Mouse (Mus musculus) G1E (cell line): ENCODE measurements around the gene Il17c. TPM values are rescaled to one million over a fixed set of nuclear protein-coding genes. Genes with fewer than 3 reads are reported as not detected.

ENCODE experiments used
- ATAC-seq: 2 replicates; pipeline ENCODE4 v1.8.0; 2016; ENCODE audit warnings: mild to moderate bottlenecking; ENCODE audit not compliant: insufficient number of reproducible peaks, poor library complexity, low FRiP score, severe bottlenecking; ENCODE audit errors: extremely low read depth
- DNase-seq: peaks from one replicate; pipeline ENCODE4 v3.0.0; 2012; ENCODE audit warnings: low spot score
- H3K27me3 ChIP-seq: 2 replicates; pipeline ENCODE4 v1.6.1; 2012; ENCODE audit warnings: mild to moderate bottlenecking, low read length, inconsistent platforms; ENCODE audit not compliant: insufficient read depth
- H3K36me3 ChIP-seq: replicated peaks from 2 replicates; pipeline ENCODE3; 2012; ENCODE audit warnings: mild to moderate bottlenecking, inconsistent platforms
- H3K4me1 ChIP-seq: 2 replicates; pipeline ENCODE4 v1.6.1; 2012; ENCODE audit warnings: low read depth, low read length, inconsistent platforms, mixed read lengths; ENCODE audit not compliant: insufficient read depth
- H3K4me3 ChIP-seq: 2 replicates; pipeline ENCODE4 v1.5.1; 2012; ENCODE audit warnings: low read depth, mild to moderate bottlenecking, inconsistent platforms, low read length, moderate library complexity, mixed read lengths
- H3K9me3 ChIP-seq: replicated peaks from 2 replicates; pipeline ENCODE4 v1.6.1; 2012; ENCODE audit warnings: inconsistent platforms
- CTCF ChIP-seq: IDR thresholded peaks from 2 replicates; pipeline ENCODE4 v1.5.1; 2012; ENCODE audit warnings: low read depth, low read length, inconsistent platforms, mixed read lengths
- GATA1 ChIP-seq: IDR thresholded peaks from 2 replicates; pipeline ENCODE4 v1.6.1; 2012; ENCODE audit warnings: borderline replicate concordance, low read length, inconsistent platforms, mixed read lengths
- GATA2 ChIP-seq: IDR thresholded peaks from 2 replicates; pipeline ENCODE4 v1.6.1; 2012; ENCODE audit warnings: low read depth, low read length, inconsistent platforms, borderline replicate concordance
- POLR2AphosphoS5 ChIP-seq: IDR thresholded peaks from 2 replicates; pipeline ENCODE4 v1.6.1; 2012; ENCODE audit warnings: low read depth, low read length, inconsistent platforms; ENCODE audit not compliant: insufficient replicate concordance
- TAL1 ChIP-seq: conservative IDR thresholded peaks from 2 replicates; pipeline ENCODE4 v1.6.1; 2012; ENCODE audit warnings: low read depth, low read length, inconsistent platforms, mixed read lengths
- polyA plus RNA-seq: library from polyadenylated mRNA; stranded (reverse); fragments of >175 nt; gene quantifications from 2 replicates; pipeline ENCODE4 v1.2.3, GENCODE M21; 2012
- total RNA-seq, 2 experiments: library from RNA; stranded (forward) in 1 of 2; stranded (reverse) in 1 of 2; fragments of 200-1000 nt in 1 of 2; fragments of >200 nt in 1 of 2; fragmentation: Nextera tagmentation in 1 of 2; gene quantifications; 2 replicates each; pipeline ENCODE4 v1.2.3; 2014 to 2017

Gene Il17c
- total and polyA plus RNA-seq, 3 experiments = not detected

DNA sequence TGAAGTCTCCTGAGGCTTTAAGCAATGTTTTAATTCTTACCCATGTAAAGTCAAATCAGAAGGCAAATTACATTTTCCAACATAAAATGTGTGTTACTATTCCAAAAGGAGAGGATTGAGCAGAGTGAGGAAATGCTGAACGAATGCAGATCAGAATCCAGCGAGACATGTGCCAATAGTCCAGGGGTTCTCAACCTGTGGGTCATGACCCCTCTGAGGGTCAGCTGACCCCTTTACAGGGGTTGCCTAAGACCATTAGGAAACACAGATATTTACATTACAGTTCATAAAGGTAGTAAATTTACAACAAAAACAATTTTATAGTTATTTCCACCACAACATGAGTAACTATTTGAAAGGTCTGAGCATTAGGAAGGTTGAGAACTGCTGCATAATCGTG lies 31.1 kb upstream of the Il17c start:
- Histone ChIP-seq H3K9me3 (no peaks in the 10 kb centered on the region), H3K27me3 (no peaks in the 10 kb centered on the region), H3K36me3 (peaks cover 96% of the 10 kb centered on the region), H3K4me3 (no peak overlapping the region), H3K4me1 (peaks cover 14% of the 10 kb centered on the region)
- no peak for ATAC-seq
- no peak for DNase-seq
- TF ChIP-seq GATA1 (no peak), TAL1 (no peak), POLR2AphosphoS5 (no peak), GATA2 (no peak), CTCF (no peak)

GRCm38 (mm10) chr8:122393717-122394116 lies 28.1 kb upstream of the Il17c start:
- Histone ChIP-seq H3K27me3 (no peaks in the 10 kb centered on the region), H3K36me3 (peaks cover 92% of the 10 kb centered on the region)
- ATAC-seq = no peak

DNA sequence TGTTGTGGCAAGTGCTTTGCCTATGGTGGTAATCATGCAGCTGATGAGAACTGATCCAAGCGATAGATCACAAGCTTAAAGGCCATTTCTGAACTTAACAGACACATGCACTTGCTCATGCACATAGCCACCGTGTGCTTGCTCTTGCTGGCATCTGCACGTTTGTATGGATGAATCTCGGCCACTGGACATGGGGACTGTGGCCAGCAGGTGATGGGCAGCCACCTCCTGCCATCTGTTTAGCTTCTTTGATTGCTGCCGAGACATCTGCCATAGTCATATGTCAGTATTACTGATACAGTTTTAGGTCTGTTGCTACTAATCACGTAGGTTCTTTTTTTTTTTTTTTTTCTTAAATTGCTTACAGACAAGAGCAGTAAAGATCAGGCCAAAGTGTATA lies 26.5 kb upstream of the Il17c start:
- no peak for TF ChIP-seq GATA2
- Histone ChIP-seq H3K4me1 (peaks cover 4% of the 10 kb centered on the region), H3K4me3 (no peak overlapping the region), H3K27me3 (no peaks in the 10 kb centered on the region), H3K36me3 (peaks cover 94% of the 10 kb centered on the region), H3K9me3 (no peaks in the 10 kb centered on the region)
- no peak for DNase-seq
- no peak for ATAC-seq

More at GRCm38 (mm10) chr8:122393717-122394116, 28.1 kb upstream of the Il17c start:
- Histone ChIP-seq H3K4me3 (no peak overlapping the region), H3K4me1 (peaks cover 8% of the 10 kb centered on the region), H3K9me3 (no peaks in the 10 kb centered on the region)
- DNase-seq = no peak
- TF ChIP-seq GATA1 (no peak), TAL1 (no peak), GATA2 (no peak), CTCF (no peak), POLR2AphosphoS5 (no peak)

DNA sequence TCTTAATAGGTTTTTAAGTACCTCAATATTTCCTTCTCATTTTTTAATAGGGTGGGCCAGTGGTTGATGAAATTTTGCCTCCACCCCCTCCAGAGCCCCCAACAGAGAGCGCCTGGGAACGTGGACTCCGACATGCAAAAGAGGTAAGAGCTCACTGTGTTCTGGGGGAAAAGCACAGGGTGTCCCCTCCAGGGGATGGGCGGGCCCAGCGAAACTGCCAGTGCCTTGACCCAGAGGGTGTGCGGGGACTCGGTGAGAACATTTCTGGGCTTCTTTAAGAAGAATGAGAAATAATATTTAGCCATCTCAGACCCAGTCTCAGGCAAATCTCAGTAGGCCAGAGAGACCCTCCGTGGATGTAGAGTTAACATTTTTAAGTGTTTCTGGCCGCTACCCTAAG lies 23.6 kb upstream of the Il17c start:
- peaks cover 2% of the 10 kb centered on the region for H3K4me1 ChIP-seq
- no peak for ATAC-seq
- H3K36me3 ChIP-seq = peaks cover 96% of the 10 kb centered on the region
- no peaks in the 10 kb centered on the region for H3K27me3 ChIP-seq
- H3K9me3 ChIP-seq = no peaks in the 10 kb centered on the region
- DNase-seq = no peak
- TF ChIP-seq GATA1 = no peak
- TF ChIP-seq GATA2 = no peak
- TF ChIP-seq POLR2AphosphoS5 = no peak
- no peak for TF ChIP-seq CTCF
- no peak overlapping the region for H3K4me3 ChIP-seq

- Histone ChIP-seq H3K27me3 (no peaks in the 10 kb centered on the region), H3K9me3 (no peaks in the 10 kb centered on the region), H3K4me3 (no peak overlapping the region), H3K36me3 (peaks cover 99% of the 10 kb centered on the region), H3K4me1 (peaks cover 31% of the 10 kb centered on the region)
- TF ChIP-seq CTCF (no peak), TAL1 (0 out of 2 replicates have a peak, but pooled peaks have one; percentile 22), GATA1 (no peak)
- ATAC-seq (peak; percentile 69), DNase-seq (peak; percentile 19)
These were observed 16.5 kb upstream of the Il17c start for GRCm38 (mm10) chr8:122405146-122405805.

GRCm38 (mm10) chr8:122407678-122408077 lies 14.1 kb upstream of the Il17c start:
- Histone ChIP-seq H3K36me3 (peaks cover 99% of the 10 kb centered on the region), H3K4me3 (no peak overlapping the region), H3K4me1 (peaks cover 31% of the 10 kb centered on the region), H3K27me3 (no peaks in the 10 kb centered on the region), H3K9me3 (no peaks in the 10 kb centered on the region)
- no peak for TF ChIP-seq POLR2AphosphoS5
- TF ChIP-seq TAL1 = no peak
- TF ChIP-seq GATA1 = no peak
- TF ChIP-seq CTCF = no peak
- no peak for TF ChIP-seq GATA2
- no peak for DNase-seq
- ATAC-seq = no peak

DNA sequence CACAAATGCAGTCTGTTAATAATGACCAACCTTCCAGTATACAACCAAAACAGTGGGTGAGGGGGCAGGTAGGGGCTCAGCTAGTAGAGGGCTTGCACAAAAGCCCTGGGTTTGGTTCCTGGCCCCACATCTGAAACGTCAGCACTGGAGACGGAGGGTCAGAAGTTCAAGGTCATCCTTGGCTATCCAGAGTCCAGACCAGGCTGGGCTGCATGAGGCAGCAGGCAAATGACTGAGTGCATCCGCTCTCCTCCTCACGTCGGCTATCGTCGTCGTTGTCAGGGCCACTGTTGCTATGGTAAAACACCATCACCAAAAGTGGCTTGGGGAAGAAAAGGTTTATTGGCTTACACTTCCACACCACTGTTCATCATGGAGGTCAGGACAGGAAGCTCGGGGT lies 7.5 kb upstream of the Il17c start:
- Histone ChIP-seq H3K4me3 (no peak overlapping the region), H3K4me1 (peaks cover 26% of the 10 kb centered on the region), H3K27me3 (no peaks in the 10 kb centered on the region), H3K36me3 (peaks cover 98% of the 10 kb centered on the region), H3K9me3 (no peaks in the 10 kb centered on the region)
- DNase-seq = no peak
- no peak for ATAC-seq
- TF ChIP-seq GATA1 (no peak), CTCF (no peak), POLR2AphosphoS5 (no peak), GATA2 (no peak), TAL1 (no peak)
